Mouse (Mus musculus): ENCODE measurements around the gene Vmn2r22.
"Not testable (repeated sequence)": the region's sequence is repeated elsewhere in the genome, so short reads cannot be mapped to it uniquely, and the experiment has no call there.

Gene Vmn2r22

GRCm38 (mm10) chr6:123650625-123651024 is at the start of gene Vmn2r22:
Gene Vmn2r22, minus strand, starts transcription at chr6:123650725.
- not testable (repeated sequence) for DNase-seq

- no peak for DNase-seq
These were observed 46.7 kb upstream of the Vmn2r22 start for GRCm38 (mm10) chr6:123697213-123697612.

- not testable (repeated sequence) for DNase-seq
These were observed 46.1 kb upstream of the Vmn2r22 start for GRCm38 (mm10) chr6:123696639-123697038.

GRCm38 (mm10) chr6:123657040-123657439 is 6.5 kb upstream of the Vmn2r22 start:
- no peak for DNase-seq

GRCm38 (mm10) chr6:123639394-123639793 is 11.1 kb downstream of the Vmn2r22 start:
- DNase-seq, result not testable (repeated sequence)

- DNase-seq, result not testable (repeated sequence)
These were observed 26.7 kb downstream of the Vmn2r22 start for GRCm38 (mm10) chr6:123623784-123624183.

GRCm38 (mm10) chr6:123588368-123588767 is 62.2 kb downstream of the Vmn2r22 start:
- not testable (repeated sequence) for DNase-seq

GRCm38 (mm10) chr6:123587796-123588328 is 62.7 kb downstream of the Vmn2r22 start:
- DNase-seq, result not testable (repeated sequence)

- not testable (repeated sequence) for DNase-seq
These were observed 66.5 kb downstream of the Vmn2r22 start for GRCm38 (mm10) chr6:123583988-123584387.

- DNase-seq, result not testable (repeated sequence)
These were observed 75.8 kb downstream of the Vmn2r22 start for GRCm38 (mm10) chr6:123574698-123575097.
